Mouse (Mus musculus) bone marrow, adult 2 months (tissue): Measurements from ENCODE around the gene Card19.

ENCODE experiments used
- CTCF ChIP-seq: fragments of 200-500 bp; IDR thresholded peaks from 2 replicates; pipeline ENCODE4 v1.5.1; 2011; ENCODE audit warnings: low read length, control low read depth; ENCODE audit not compliant: control insufficient read depth, insufficient read depth
- POLR2A ChIP-seq: fragments of 200-500 bp; IDR thresholded peaks from 2 replicates; pipeline ENCODE4 v1.6.1; 2011; ENCODE audit warnings: low read depth, mild to moderate bottlenecking, control low read depth, low read length, borderline replicate concordance; ENCODE audit not compliant: control insufficient read depth

DNA sequence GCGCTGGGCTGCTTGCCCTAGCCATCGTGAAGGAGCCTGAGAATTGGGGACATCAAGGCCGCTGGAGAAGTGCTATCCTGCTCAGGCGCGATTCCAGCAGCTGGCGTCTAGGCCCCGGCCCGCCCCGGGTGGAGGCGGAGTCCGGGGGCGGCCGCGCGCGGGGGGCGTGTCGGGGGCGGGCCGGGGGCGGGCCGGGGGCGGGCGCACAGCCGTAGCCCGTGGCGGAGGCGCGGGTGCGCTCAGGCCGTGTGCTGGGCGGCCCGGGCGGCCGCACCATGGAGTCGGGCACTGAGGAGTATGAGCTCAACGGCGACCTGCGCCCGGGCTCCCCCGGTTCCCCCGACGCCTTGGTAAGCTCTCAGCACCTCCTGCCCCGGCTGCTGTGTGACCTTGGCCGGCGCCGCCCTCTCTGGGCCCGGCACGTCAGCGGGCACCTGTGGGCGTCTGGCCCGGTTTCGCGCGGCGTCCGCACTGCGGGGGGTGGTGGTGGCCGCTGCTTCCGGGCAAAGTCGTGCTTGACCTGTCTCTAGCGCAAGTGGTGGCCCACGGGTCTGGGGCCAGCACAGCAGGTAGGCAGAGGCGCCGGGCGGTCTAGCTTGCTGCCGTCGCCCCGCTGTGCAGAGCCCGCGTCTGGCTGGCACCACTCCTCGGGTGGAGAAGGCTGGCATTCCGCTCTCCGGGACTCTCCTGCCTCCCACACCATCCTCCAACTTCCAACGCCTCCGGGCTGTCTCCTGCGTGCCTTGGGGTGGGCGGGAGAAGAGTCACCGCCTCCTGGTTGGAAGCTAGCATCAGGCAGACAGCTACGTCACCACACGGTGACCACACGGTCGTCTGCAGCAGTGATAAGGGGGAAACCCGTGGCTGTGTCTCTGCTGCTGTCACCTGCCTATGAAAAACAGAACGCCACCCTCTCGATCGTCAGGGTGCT is 28.3 kb downstream of the Card19 start, which contains the start of gene Ninj1:
- TF ChIP-seq POLR2A (peak; percentile 84; the same call in 1 of the 2 replicates), CTCF (no peak)
